Mouse (Mus musculus): Measurements from ENCODE around the gene Cacna1g. TPM values are rescaled to one million over a fixed set of nuclear protein-coding genes. Genes with fewer than 3 reads are reported as not detected.

The Cacna1g gene
- total RNA-seq, 2 experiments from 2014 or later: 180 to 184 TPM

GRCm38 (mm10) chr11:94454756-94455155 lies 19.2 kb downstream of the Cacna1g start:
- intact Hi-C loops (cut with DNase I): no loop called here
- DNase-seq: peak; percentile 48

GRCm38 (mm10) chr11:94451091-94451773 lies 22.8 kb downstream of the Cacna1g start:
- intact Hi-C loops (cut with DNase I): no loop called here

DNA sequence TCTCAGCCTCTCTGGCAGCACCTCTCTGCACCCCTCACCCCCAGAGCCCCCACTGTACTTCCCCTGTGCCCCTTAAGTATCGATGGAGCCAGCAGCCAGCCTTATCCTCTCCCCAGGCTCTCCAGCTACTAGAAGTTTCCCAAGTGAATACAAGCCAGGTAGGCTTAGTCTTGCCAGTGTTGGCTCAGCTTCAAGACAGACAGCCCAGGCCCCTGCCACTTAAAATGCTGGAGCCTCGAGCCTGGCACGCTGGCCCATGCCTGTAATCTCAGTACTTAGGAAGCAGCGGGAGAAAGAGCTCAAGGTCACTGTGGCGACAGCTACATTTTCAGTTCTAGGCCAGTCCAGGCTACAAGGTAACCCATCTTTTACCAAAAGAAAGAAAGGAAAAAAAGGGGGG lies 24.1 kb downstream of the Cacna1g start:
- DNase-seq: no peak
- intact Hi-C loops (cut with DNase I): no loop called here

More at GRCm38 (mm10) chr11:94451091-94451773, 22.8 kb downstream of the Cacna1g start:
- DNase-seq: no peak

DNA sequence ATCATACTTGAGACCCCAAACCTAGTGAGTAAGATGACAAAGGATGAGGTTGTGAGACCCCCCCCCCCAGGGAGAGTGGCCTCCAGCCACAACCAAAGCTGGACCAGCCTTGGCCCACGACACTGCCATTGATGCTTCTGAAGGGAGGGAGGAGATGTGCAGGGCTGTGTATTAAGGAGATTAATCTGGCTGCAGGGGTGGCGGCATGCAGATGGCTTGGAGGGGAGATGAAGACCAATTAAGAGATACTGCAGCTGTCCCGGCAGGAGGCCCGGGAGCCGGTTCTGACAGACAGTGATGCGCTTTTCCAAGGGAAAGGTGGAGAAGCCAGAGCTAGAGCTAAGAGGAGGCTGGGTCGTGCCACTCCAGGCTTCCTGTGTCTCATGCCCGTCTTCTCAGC lies 24.8 kb downstream of the Cacna1g start:
- no peak for DNase-seq
- intact Hi-C loops (cut with DNase I): no loop called here

DNA sequence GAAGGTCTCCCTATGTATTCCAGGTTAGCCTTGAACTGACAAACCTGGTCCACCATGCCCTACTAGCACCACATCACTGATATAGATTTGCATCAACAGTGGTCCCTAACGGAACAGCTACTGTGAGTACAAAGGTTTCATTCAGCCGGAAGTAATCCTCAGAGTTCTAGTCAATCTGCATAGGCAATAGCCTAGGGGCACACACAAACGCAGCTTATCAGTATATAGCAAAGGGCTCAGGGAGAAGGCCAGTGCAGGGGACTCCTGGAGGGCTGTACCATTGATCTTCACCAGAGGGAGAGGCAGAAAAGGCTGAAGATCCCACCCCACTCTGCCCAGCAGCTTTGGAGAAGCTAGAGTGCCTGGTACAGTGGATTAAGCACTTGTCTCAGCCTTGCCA lies 27.0 kb downstream of the Cacna1g start:
- DNase-seq: no peak
- intact Hi-C loops (cut with DNase I): no loop called here

GRCm38 (mm10) chr11:94445300-94445699 lies 28.7 kb downstream of the Cacna1g start:
- intact Hi-C loops (cut with DNase I): no loop called here
- DNase-seq: no peak

GRCm38 (mm10) chr11:94444829-94445228 lies 29.2 kb downstream of the Cacna1g start:
- intact Hi-C loops (cut with DNase I): no loop called here

GRCm38 (mm10) chr11:94441752-94442151 lies 32.2 kb downstream of the Cacna1g start:
- intact Hi-C loops (cut with DNase I): no loop called here
- no peak for DNase-seq

More at GRCm38 (mm10) chr11:94444829-94445228, 29.2 kb downstream of the Cacna1g start:
- DNase-seq: no peak

DNA sequence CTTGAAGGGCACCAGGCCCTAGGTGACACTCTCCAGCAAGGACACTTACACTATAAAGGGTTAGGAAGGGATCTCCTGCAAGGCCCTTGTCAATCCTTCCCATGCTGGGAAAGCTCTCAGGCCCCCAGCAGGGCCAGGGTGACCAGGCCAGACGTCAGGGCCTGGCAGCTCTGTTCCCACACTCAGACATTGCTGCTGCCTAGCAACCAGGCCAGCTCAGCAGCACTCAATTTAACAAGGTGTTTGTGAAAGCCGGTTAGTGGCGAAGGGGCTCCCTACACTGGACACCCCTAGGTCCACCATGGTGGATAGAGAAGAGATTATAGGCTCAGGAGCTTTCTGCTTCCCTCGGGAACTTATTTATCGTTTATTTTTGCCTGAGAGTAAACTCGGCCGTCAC lies 32.9 kb downstream of the Cacna1g start:
- DNase-seq: no peak
- intact Hi-C loops (cut with DNase I): no loop called here

- intact Hi-C loops (cut with DNase I): no loop called here
- DNase-seq: no peak
Measured at GRCm38 (mm10) chr11:94440421-94440820, 33.6 kb downstream of the Cacna1g start.

- no peak for DNase-seq
- intact Hi-C loops (cut with DNase I): no loop called here
Measured at GRCm38 (mm10) chr11:94429011-94429651, 44.9 kb downstream of the Cacna1g start.

DNA sequence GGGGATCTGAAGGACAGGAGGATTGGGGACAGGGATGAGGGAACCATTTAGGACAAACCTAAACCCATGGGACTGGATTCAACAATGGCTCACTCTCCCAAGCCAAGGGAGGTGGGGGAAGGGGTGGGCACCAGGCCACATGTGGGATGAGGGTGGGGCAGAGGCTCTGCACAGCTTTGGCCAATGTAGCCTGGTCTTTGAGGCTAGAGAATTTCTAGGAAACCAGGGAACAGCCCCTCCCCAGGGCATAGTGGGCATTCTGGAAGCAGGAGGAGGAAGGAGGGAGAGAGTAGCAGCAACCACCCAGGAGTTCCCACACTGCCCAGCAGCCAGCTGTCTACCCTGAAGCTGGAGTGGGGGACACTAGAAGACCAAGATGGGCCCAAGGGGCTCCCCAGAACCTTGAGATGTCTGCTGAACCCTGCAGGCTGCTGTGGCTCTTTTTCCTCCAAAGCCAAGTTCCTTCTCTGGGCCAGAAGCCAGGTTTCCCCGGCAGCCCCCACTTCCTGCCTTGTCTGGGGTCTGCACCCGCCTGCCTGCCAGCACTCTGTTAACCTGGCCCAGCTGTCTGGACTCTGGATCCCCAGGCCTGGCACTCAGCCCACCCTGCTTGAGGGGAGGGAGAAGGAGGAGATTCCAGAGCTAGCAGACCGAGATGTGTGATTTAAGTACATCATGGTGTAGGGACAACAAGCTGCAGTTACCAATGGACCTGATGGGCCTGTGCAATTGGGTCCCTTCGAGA lies 45.7 kb downstream of the Cacna1g start:
- DNase-seq: peak; percentile 96

GRCm38 (mm10) chr11:94425656-94426055 lies 48.3 kb downstream of the Cacna1g start:
- no peak for DNase-seq
- intact Hi-C loops (cut with DNase I): no loop called here

More for the DNA sequence above, 45.7 kb downstream of the Cacna1g start:
- intact Hi-C loops (cut with DNase I): no loop called here

GRCm38 (mm10) chr11:94425215-94425614 lies 48.8 kb downstream of the Cacna1g start:
- intact Hi-C loops (cut with DNase I): no loop called here
- DNase-seq: no peak

GRCm38 (mm10) chr11:94424380-94424779 lies 49.6 kb downstream of the Cacna1g start:
- DNase-seq: no peak
- intact Hi-C loops (cut with DNase I): no loop called here

DNA sequence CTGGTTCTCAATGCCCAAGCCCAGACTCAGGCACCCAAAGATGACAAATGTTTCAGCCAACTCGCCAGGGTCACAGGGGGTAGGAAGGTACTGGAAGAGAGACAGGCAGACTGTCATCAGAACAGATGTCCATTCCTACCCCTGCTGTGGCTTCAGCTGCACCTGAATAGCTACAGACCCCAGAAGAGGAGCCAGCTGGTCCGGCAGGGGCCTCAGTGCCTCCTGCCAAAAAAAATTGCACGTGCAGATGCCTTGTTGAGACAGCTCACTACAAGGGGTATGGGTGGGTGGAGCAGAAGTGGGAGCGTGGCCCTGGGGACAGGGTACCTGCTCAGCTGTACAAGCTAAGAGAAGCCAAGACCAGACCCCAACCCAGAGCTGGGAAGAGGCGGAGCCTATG lies 50.1 kb downstream of the Cacna1g start:
- intact Hi-C loops (cut with DNase I): no loop called here
- peak; percentile 73 for DNase-seq

DNA sequence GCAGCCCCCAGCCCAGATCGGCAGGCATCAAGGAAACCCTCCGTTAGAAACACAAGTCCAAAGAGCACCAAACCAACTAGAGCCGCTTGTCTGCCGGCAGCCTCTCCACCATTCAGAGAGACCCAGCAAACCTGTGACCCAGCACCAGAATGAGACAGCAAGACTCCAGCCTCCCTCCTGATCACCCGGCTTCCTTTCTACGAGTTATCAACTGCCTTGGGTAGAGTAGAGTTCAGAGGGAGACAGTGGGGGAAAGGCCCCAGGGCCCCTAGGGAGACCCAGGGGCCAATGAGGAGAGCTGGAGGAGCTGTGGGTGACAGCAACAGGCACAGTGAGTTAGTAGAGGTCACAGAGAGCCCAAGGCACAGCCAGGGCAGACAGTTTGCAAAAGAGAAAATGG lies 53.0 kb downstream of the Cacna1g start:
- DNase-seq: no peak
- intact Hi-C loops (cut with DNase I): no loop called here

GRCm38 (mm10) chr11:94420325-94420724 lies 53.7 kb downstream of the Cacna1g start:
- intact Hi-C loops (cut with DNase I): no loop called here
- no peak for DNase-seq

DNA sequence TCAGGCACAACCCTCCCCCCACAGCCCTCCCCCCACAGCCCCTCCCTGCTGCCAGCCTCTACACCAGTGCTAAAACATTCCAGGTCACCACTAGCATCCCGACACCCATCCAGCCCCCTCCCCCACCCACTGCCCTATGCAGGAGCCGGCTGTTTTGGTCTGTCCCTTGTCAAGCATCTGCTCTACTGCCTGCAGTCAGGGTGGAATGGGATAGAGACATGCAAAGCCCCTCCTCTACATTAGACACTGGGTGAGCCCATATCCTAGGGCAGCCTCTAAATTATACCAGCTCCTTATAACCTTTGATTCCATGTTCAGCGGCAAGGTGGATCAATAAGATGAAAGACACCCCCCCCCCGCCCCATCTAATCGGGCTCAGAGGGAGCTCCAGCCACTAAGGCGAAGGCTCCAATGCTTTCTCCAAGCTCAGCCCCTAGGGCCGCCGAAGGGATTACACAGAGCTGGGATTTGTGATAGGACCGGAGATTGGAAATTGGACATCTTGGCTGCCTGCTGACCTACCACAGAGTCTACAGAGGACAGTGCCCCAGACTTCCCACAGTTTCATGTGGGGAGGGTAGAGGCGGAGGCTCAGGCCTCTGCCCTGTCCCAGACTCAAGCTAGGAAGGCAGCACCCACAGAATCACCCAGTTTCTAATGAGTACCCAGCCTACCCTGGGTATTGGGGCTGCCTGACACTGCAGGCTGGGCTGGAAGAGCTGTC lies 54.8 kb downstream of the Cacna1g start:
- intact Hi-C loops (cut with DNase I): no loop called here
- no peak for DNase-seq

GRCm38 (mm10) chr11:94414042-94414441 lies 60.0 kb downstream of the Cacna1g start:
- DNase-seq: no peak
- intact Hi-C loops (cut with DNase I): no loop called here

- intact Hi-C loops (cut with DNase I): no loop called here
- DNase-seq: peak; percentile 92
Measured at GRCm38 (mm10) chr11:94413516-94413915, 60.5 kb downstream of the Cacna1g start.
